Mouse (Mus musculus): ENCODE results near the gene Phox2b.

The Phox2b gene

DNA sequence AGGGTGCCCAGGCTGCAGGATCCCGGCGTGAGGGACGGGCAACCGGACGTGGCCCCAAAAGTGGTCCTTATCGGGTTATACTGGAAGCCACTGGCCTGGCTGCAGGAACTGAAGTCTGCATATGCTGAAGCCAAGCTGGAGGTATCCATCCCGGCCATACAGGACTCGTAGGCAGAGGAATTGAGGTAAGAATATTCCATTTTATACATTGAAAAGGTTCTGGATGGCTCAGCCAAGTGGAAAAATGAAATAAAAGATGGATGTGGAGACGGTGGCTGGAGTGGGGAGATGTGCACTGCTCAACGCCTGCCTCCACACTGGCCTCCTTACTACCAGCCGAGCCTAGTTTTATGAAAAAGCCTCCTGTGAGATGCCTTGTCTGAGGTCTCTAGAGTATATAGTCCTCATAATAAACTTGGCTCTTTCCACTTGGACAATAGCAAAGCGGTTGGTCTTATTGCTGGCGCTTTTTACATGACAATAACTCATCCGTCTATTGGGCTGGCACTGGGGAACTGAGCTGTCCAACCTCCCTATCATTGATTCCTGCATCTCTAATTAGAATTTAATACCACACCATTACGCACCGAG is at the start of gene Phox2b:
TSS of gene Phox2b (minus strand) at position 569 of the 591 bp plus-strand sequence.
- no peak for DNase-seq (ENCODE audit: low spot score)

GRCm38 (mm10) chr5:67142622-67143021 is 43.5 kb upstream of the Phox2b start:
- DNase-seq (ENCODE audit: low spot score), result no peak

GRCm38 (mm10) chr5:67139052-67140015 is 40.2 kb upstream of the Phox2b start:
- no peak for DNase-seq (ENCODE audit: low spot score)

DNA sequence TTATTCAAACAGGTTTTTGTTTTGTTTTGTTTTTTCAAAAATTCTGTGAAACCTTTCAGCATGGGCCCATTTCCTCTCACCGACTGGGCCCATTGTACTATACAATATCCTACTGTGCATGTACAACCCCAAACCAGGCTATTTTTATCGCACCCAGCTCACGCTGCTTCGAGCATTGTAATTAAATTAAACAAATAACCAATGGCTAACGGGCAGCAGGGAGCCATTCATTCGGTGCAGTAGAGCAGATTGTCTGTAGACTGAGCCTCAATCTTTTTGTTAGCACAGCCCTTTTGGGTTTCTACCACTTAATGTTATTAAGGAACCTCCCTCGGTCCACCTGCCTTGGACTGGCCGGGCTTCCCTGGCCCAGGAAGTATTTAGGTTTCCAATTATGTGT is 39.5 kb upstream of the Phox2b start:
- DNase-seq (ENCODE audit: low spot score), result no peak

- DNase-seq (ENCODE audit: low spot score), result no peak
These were observed 35.6 kb upstream of the Phox2b start for GRCm38 (mm10) chr5:67134698-67135097.

- no peak for DNase-seq (ENCODE audit: low spot score)
These were observed 32.6 kb upstream of the Phox2b start for GRCm38 (mm10) chr5:67131671-67132070.

DNA sequence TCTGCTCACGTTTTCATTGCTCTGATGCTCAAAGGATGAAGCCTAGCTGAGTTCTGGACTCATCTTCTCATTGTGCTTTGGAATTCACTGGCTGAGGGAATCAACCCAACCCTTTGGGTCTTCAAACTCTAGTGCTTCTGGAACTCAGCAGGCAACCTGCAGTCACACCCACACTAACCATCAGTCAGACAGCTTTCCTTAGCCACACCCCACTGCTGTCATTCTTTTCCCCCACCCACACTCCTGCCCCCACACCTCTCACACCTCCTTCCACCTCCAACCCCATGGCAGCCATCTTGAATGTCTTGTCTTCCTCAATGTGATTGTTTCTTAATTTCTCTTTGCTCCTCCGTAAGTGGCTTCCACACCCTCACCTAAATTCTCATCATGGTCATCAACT is 7.2 kb upstream of the Phox2b start:
- no peak for DNase-seq (ENCODE audit: low spot score)

- DNase-seq (ENCODE audit: low spot score), result no peak
These were observed 3.9 kb upstream of the Phox2b start for GRCm38 (mm10) chr5:67103016-67103415.

DNA sequence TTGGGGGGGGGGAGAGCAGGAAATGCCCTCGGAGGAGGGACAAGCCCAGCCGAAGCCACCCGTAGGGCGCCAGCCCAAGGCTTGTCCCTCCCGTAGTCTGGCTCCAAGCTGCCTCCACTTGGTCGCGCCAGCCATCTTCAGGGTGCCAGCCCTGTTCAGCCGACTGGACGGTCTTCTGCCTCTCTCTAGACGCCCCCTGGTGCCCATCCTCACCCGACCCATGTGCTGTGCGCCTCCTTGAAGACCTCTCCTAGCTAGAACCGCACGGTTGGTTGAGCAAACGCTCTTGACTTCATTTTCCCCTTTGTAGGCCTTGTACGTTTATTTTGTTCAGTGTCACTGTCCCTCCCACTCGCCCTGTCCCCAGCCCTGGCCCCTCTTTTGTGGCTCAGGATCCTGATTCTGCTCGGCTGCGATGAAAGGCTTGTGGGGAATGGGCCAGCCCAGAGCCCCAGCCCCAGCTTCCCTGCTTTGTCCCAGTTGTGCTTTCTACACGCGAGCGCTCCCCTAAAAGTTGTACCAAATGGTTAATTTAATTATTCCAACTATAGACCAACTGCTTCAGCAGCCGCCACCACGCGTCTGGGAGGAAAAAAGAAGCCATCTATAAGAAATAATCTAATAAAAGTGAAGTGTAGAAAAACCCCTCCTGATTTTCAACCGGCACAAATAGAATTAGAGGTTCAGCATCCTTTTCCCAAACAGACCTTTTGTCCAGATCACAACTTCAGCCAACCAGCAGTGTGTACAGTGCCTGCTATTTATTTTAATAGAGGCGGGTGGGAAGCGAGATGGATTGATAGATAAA is 2.9 kb upstream of the Phox2b start:
- no peak for DNase-seq (ENCODE audit: low spot score)

DNA sequence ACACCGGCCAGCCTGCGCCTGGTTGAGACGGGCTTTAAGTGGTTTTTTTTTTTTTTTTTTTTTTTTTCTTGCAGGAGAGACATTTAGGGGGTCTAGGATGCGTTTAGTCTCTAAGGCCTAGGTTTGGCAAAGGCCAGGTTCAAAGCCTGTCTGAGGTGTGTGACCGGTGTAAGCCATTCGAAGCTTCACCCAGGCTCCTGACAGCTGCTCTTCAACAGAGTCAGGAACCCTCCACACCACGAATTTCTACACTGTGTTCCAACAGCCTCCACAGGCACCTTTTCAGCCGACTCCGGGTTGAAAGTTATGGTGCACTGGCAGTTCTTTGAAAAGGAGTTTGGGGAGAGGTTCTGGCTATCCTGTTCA is 2.3 kb upstream of the Phox2b start:
- DNase-seq (ENCODE audit: low spot score), result no peak

- no peak for DNase-seq (ENCODE audit: low spot score)
These were observed 1.7 kb upstream of the Phox2b start for GRCm38 (mm10) chr5:67100564-67101394.

GRCm38 (mm10) chr5:67099393-67100271 is 531 bp upstream of the Phox2b start:
- DNase-seq (ENCODE audit: low spot score), result no peak

GRCm38 (mm10) chr5:67098051-67098732 is 909 bp downstream of the Phox2b start:
- DNase-seq (ENCODE audit: low spot score), result no peak

- DNase-seq (ENCODE audit: low spot score), result no peak
These were observed 1.7 kb downstream of the Phox2b start for GRCm38 (mm10) chr5:67097106-67098050.

GRCm38 (mm10) chr5:67096378-67096771 is 2.7 kb downstream of the Phox2b start:
- no peak for DNase-seq (ENCODE audit: low spot score)

DNA sequence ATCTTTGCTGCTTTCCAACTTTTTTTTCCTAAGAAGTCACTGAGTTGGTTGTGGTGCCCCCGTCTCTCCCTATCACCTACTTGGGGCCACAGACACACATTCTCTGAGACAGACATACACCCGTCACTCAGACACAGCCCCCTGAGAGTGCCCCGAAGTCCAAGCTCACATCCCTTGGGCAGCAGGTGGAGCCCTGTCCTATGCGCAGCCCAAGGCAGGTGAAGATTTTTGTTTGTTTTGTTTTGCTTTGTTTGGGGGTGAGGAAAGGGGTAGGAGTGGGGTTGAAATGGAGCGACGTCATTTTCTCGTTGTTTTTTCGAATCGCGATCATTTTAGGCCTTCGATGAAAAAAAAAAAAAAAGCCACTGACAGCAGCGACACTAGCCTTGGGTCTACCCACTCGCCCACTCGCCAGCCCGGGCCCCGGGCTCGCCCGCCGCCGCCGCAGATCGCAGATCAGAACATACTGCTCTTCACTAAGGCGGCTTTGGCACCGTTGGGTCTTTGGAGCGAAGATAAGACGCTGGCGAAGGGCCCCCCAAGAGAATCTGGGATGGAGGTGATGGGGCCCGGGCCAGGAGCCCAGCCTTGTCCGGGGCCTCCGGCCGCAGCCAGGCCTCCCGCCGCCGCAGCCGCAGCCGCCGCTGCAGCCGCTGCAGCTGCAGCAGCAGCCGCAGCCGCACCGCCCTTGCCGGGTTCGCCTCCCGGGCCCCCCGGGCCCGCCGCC is 3.3 kb downstream of the Phox2b start:
- no peak for DNase-seq (ENCODE audit: low spot score)

DNA sequence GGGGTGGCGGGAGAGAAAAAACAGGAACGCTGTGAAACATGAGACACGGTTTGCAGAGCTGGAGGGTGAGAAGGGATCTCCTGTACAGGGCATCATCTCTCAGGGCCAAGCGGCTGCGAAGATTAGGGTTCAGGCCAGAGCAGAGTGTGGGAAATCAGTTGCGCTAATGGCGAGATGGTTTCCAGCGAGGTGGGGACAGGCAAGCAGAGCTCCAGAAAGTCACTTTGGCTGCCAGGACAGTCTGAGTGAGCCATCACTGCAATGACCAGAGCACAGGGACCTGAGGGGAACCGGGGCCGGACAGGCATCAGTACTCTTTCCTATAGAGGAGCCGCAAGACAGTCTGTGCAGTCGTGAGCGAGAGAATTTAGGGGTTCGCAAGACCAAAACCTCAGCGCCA is 3.9 kb downstream of the Phox2b start:
- DNase-seq (ENCODE audit: low spot score), result no peak

- DNase-seq (ENCODE audit: low spot score), result no peak
These were observed 5.1 kb downstream of the Phox2b start for GRCm38 (mm10) chr5:67093991-67094390.
